Mouse (Mus musculus): ENCODE data around the gene Fam83f.

The Fam83f gene

DNA sequence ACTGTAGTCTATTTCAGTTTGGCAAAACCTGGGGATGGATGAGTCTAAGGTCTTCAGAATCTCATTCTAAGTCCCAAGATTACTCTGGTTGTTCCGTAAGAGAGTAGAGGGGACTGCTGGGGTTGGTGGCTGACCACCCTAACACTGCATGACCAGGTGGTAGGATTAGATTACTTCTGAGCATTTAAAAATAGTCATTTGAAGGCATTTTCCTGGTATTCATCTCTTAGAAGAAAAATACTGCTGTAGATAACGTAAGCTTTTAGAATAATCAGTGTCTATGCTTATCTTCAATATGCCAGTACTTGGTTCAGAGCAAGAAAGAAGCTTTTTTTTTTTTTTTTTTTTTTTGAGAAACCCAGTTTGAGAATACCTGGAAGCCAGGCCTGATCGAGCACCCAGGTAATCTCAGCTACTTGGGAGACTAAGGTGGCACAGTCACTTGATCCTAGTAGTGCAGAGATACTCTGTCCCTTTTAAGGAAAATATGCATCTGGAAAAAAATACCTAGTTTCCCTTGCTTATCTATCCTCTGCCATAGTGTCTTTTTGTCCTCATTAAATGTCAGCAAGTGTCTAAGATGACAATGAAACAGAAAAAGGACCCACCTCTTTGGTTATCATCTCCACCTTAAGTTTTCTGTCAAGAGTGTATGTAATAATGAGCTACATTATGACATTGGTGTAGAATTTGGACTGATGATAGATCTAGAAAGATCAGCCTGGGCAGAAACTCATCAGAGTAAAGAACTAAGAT, 73.2 kb downstream of the Fam83f start:
- DNase-seq, result no peak

- DNase-seq, result no peak
These were observed 77.3 kb downstream of the Fam83f start for GRCm38 (mm10) chr15:80748979-80749378.
